9 mouse cellular contexts compared by ENCODE assay signal in the genomic region with DNA sequence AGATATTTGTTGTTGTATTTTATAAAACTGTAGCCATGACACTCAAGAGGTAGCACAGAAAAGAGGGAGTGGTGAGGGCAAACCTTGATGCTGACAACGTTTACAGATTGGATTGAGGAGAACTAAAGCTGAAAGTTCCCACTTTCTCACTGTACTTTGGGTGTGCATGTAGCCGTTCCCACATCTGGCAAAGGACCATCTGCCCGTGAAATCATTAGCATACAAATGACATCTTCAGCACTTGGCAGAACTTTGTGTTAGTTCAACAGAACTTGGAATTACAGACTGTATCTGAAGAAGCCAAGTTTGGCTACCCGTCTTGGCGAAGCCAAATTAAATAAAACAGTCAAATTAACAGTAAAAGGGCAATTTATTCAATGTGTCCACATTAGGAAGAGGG.
DNase-seq lines count a peak whose midpoint lies in the region; ATAC-seq and TF ChIP-seq lines count a peak whose summit lies in the region.
"Had no signal": no experiment of that assay in that cellular context is flagged by ENCODE, and none has a peak within 500 bp of the region (broad histone marks: within the 10 kb centered on the region; RNA-seq: fewer than 3 reads in every experiment).

No protein-coding gene starts in this region.

- no peak overlapping the region for H3K4me2 ChIP-seq in heart, embryonic 12.5 days

- peak; percentile 91 for DNase-seq in heart, adult 11 months
- DNase-seq in lung, postnatal 10 days, result peak; percentile 20
- DNase-seq in lung, adult 2 months, result no peak
- peak; percentile 18 for DNase-seq in gastrocnemius, postnatal 14 days
- DNase-seq in kidney, postnatal 14 days, result peak; percentile 10
- no peak for DNase-seq in spleen, postnatal 10 days (ENCODE audit: low spot score in 2 of 2)

- no peaks in the 10 kb centered on the region for H3K36me3 ChIP-seq in heart, embryonic 12.5 days
- H3K36me3 ChIP-seq: limb, embryonic 10.5 days had no signal

- intact Hi-C loops in gastrocnemius, postnatal 14 days (cut with DNase I; ENCODE audit: low total_unique reads), result no loop called here

- no peak for TF ChIP-seq POLR2A in lung, adult 2 months (IDR thresholded peaks at IDR 0.05; ENCODE audit: borderline replicate concordance, extremely low read depth, low read depth, low read length)

- no peaks in the 10 kb centered on the region for H3K4me1 ChIP-seq in heart, embryonic 12.5 days (replicated peaks)
- H3K4me1 ChIP-seq in lung, adult 2 months (ENCODE audit: control insufficient read depth, insufficient read depth, low read length), result no peaks in the 10 kb centered on the region
- H3K4me1 ChIP-seq: limb, embryonic 10.5 days; megakaryocyte, embryonic 14.5 days had no signal

- H3K4me3 ChIP-seq in heart, embryonic 12.5 days, result no peak overlapping the region
- H3K4me3 ChIP-seq in lung, adult 2 months (replicated peaks; ENCODE audit: extremely low read depth, low read depth, low read length), result no peak overlapping the region
- H3K4me3 ChIP-seq: limb, embryonic 10.5 days; megakaryocyte, embryonic 14.5 days had no signal

- no peak overlapping the region for H3K9ac ChIP-seq in heart, embryonic 12.5 days

- ATAC-seq in heart, embryonic 12.5 days (ENCODE audit: insufficient number of reproducible peaks, low FRiP score), result no peak

- no peak overlapping the region for H3K27ac ChIP-seq in heart, embryonic 12.5 days (ENCODE audit: poor library complexity, severe bottlenecking)
- H3K27ac ChIP-seq: limb, embryonic 10.5 days had no signal

- H3K9me3 ChIP-seq in heart, embryonic 12.5 days (replicated peaks), result no peaks in the 10 kb centered on the region
- H3K9me3 ChIP-seq: limb, embryonic 10.5 days; megakaryocyte, embryonic 14.5 days had no signal

- WGBS in heart, embryonic 12.5 days, result 72% methylated on average over 5 of the region's 5 CpGs
- WGBS in lung, adult 2 months, result 67% methylated on average over 5 of the region's 5 CpGs

- TF ChIP-seq CTCF in lung, adult 2 months (IDR thresholded peaks at IDR 0.05; ENCODE audit: insufficient read depth, low read length), result no peak

- no peaks in the 10 kb centered on the region for H3K27me3 ChIP-seq in heart, embryonic 12.5 days (replicated peaks)
- H3K27me3 ChIP-seq: megakaryocyte, embryonic 14.5 days had no signal

Comparison
In these comparisons a context has a peak if more than half of its experiments do, and no peak if none do; other contexts are left out.
1. DNase-seq: peak in heart, adult 11 months (single experiment), lung, postnatal 10 days (single experiment), gastrocnemius, postnatal 14 days (single experiment) and kidney, postnatal 14 days (single experiment); none in lung, adult 2 months (single experiment) and spleen, postnatal 10 days (0 of 2).